Mouse (Mus musculus) intestine, postnatal 0 days (tissue): ENCODE measurements at regions not wholly inside any gene's neighbourhood (a gene's known extent, or its start where the extent isn't known, plus 50 kb on each side); places are given as distances from the start of the nearest gene placed in this dataset.

Source experiments
- ATAC-seq: fragments of 200-750 bp; cut with Nextera tagmentation; 2 replicates; pipeline ENCODE4 v1.8.0; 2017; ENCODE audit warnings: mild to moderate bottlenecking, moderate TSS enrichment, moderate library complexity
- H3K27ac ChIP-seq: fragments of 300-500 bp; sonication (generic); 2 replicates; pipeline ENCODE4 v1.5.1; 2014; ENCODE audit warnings: mild to moderate bottlenecking, low read depth, low read length, moderate library complexity
- H3K27me3 ChIP-seq: fragments of 300-500 bp; sonication (generic); replicated peaks from 2 replicates; pipeline ENCODE4 v1.6.1; 2014; ENCODE audit warnings: low read length, mixed read lengths; ENCODE audit not compliant: control insufficient read depth, insufficient read depth
- H3K36me3 ChIP-seq: fragments of 300-500 bp; sonication (generic); 2 replicates; pipeline ENCODE4 v1.6.1; 2014; ENCODE audit warnings: mild to moderate bottlenecking, moderate library complexity; ENCODE audit not compliant: control insufficient read depth, insufficient read depth
- H3K4me1 ChIP-seq: fragments of 300-500 bp; sonication (generic); replicated peaks from 2 replicates; pipeline ENCODE4 v1.6.1; 2014; ENCODE audit warnings: antibody characterized with exemption, low read length, mixed read lengths; ENCODE audit not compliant: control insufficient read depth, insufficient read depth
- H3K4me2 ChIP-seq: fragments of 300-500 bp; sonication (generic); replicated peaks from 2 replicates; pipeline ENCODE4 v1.6.1; 2014; ENCODE audit warnings: low read depth, mild to moderate bottlenecking, moderate library complexity
- H3K4me3 ChIP-seq: fragments of 300-500 bp; sonication (generic); 2 replicates; pipeline ENCODE4 v1.5.1; 2014; ENCODE audit warnings: low read depth, low read length
- H3K9ac ChIP-seq: fragments of 300-500 bp; sonication (generic); 2 replicates; pipeline ENCODE4 v1.6.1; 2014; ENCODE audit warnings: mild to moderate bottlenecking, low read depth, low read length
- H3K9me3 ChIP-seq: fragments of 300-500 bp; sonication (generic); 2 replicates; pipeline ENCODE4 v1.6.1; 2016; ENCODE audit warnings: mixed run types; ENCODE audit not compliant: control insufficient read depth
- CTCF ChIP-seq: sonication (generic); IDR thresholded peaks from 2 replicates; pipeline ENCODE4 v1.5.1; 2016; ENCODE audit warnings: low read depth, mild to moderate bottlenecking, control low read depth, antibody characterized with exemption, moderate library complexity
- WGBS: fragments of 180-500 bp; shearing (Covaris S2); extraction: QIAGEN DNeasy Blood & Tissue Kit; methylation state at CpG from one replicate; pipeline ENCODE4 v1.1.7; 2014; 5-methylcytosine and 5-hydroxymethylcytosine counted together

DNA sequence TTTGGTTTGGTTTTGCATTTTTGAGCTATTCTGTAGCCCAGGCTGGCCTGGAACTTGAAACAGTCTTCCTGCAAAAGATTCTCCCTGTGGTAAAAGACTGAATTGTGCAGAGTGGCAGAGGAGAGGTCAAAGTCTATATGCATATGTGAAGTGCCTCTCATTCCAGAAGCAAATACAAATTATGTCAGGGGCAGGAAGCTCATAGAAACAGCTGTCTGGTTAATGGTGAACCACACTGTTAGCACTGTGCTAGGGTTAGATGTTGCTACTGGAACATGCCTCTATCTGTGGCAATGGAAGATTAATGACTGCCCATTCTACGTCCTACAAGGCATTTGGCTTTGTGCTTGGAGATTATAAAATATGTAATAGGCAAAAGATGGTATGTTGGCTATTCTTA is 144.4 kb upstream of the Slc35f3 start:
- no peak for TF ChIP-seq CTCF
- Histone ChIP-seq H3K36me3 (no peaks in the 10 kb centered on the region), H3K4me2 (no peak overlapping the region), H3K9me3 (no peaks in the 10 kb centered on the region), H3K4me3 (no peak overlapping the region), H3K27ac (no peak overlapping the region), H3K9ac (no peak overlapping the region), H3K27me3 (no peaks in the 10 kb centered on the region), H3K4me1 (no peaks in the 10 kb centered on the region)
- peak; percentile 84 for ATAC-seq
- 24% methylated on average over 1 of the region's 1 CpGs for WGBS

GRCm38 (mm10) chr8:126157452-126158185 is 140.7 kb upstream of the Slc35f3 start:
- H3K27ac ChIP-seq: no peak overlapping the region
- H3K36me3 ChIP-seq: no peaks in the 10 kb centered on the region
- ATAC-seq: no peak
- 56% methylated on average over 8 of the region's 8 CpGs for WGBS
- peak; percentile 58 for TF ChIP-seq CTCF
- H3K9ac ChIP-seq: no peak overlapping the region
- no peaks in the 10 kb centered on the region for H3K9me3 ChIP-seq
- H3K27me3 ChIP-seq: no peaks in the 10 kb centered on the region
- no peaks in the 10 kb centered on the region for H3K4me1 ChIP-seq
- no peak overlapping the region for H3K4me2 ChIP-seq
- no peak overlapping the region for H3K4me3 ChIP-seq

DNA sequence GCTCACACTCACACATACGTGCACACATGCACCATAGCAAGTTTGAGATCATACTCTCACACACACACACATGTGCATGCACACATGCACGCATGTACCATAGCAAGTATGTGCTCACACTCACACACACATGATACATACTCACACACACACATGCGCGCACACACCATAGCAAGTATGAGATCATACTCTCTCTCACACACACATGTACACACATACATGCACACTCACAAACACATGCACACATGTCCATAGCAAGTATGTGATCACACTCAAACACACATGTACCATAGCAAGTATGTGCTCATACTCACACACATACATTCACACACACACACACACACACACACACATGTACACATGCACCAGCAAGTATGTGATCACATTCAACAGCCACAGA is 138.9 kb upstream of the Slc35f3 start:
- H3K9ac ChIP-seq: no peak overlapping the region
- no peak for ATAC-seq
- no peak overlapping the region for H3K4me2 ChIP-seq
- H3K4me1 ChIP-seq: no peaks in the 10 kb centered on the region
- WGBS: 97% methylated on average over 4 of the region's 4 CpGs
- H3K9me3 ChIP-seq: no peaks in the 10 kb centered on the region
- H3K36me3 ChIP-seq: no peaks in the 10 kb centered on the region
- H3K27ac ChIP-seq: no peak overlapping the region
- no peaks in the 10 kb centered on the region for H3K27me3 ChIP-seq
- no peak for TF ChIP-seq CTCF
- no peak overlapping the region for H3K4me3 ChIP-seq

DNA sequence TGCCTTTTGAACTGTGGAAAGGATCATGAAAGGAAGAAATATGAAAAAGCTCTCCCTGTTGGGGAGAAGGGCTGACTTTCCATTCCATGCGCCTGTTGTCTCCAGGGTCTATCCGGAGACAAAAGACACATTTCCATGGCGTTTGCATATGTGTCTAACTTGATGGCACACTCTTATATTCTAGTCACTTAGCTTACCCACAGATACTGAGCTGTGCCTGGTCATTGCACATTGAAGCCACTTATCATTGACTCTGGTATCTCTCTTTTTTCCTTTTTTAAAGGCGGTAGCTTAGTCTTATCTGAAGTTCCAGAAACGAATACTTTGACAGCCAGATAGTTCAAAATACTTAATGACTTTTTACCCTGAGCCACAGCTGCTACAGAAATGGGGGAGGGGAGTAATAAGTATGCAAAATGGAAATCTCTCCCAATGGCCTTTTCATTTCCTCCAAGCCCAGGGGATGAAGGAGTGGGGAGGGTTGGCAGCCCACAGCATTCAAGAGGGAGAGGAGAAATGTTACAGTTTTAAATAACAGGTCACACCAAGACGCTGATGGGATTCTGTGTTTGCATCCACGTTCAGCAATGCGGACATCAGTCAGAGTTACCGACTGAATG is 137.9 kb upstream of the Slc35f3 start:
- H3K27me3 ChIP-seq: no peaks in the 10 kb centered on the region
- no peak for TF ChIP-seq CTCF
- no peak overlapping the region for H3K4me3 ChIP-seq
- no peaks in the 10 kb centered on the region for H3K36me3 ChIP-seq
- H3K9me3 ChIP-seq: no peaks in the 10 kb centered on the region
- no peak overlapping the region for H3K27ac ChIP-seq
- no peak overlapping the region for H3K4me2 ChIP-seq
- H3K9ac ChIP-seq: no peak overlapping the region
- ATAC-seq: no peak
- H3K4me1 ChIP-seq: no peaks in the 10 kb centered on the region
- WGBS: 60% methylated on average over 9 of the region's 9 CpGs

DNA sequence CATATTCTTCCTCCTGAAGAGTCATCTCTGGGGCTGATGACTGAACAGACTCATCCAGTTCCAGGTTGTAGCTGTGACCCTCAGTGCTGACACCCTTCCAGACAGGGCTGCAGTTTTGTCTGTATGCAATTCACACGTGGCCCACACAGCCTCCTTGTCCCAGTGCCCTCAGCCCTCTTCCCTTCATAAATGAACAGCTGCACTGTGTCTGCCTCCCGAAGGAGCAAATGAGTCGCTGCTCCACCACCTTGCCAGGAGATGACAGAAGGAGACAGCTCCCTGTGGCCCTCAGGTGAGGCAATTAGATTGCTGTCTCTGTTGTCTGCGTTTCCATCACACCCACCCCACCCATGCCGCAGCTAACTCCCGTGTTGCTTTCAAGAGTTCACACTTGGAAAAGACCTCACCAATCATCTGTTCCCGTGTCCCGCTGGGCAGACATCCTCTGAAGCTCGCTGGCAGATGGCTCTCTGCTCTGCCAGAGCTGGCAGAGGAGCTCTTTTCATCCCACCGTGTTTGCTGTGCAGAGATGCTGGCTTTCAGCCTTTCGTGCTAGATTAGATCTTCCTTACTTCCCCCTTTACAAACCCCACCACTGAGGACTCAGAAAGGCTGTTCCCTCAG is 135.5 kb upstream of the Slc35f3 start:
- Histone ChIP-seq H3K36me3 (no peaks in the 10 kb centered on the region), H3K27me3 (no peaks in the 10 kb centered on the region), H3K9me3 (no peaks in the 10 kb centered on the region), H3K4me2 (no peak overlapping the region), H3K4me1 (no peaks in the 10 kb centered on the region), H3K27ac (no peak overlapping the region), H3K4me3 (no peak overlapping the region), H3K9ac (no peak overlapping the region)
- WGBS: 40% methylated on average over 11 of the region's 11 CpGs
- no peak for TF ChIP-seq CTCF
- no peak for ATAC-seq

- Histone ChIP-seq H3K9me3 (no peaks in the 10 kb centered on the region), H3K36me3 (no peaks in the 10 kb centered on the region), H3K27ac (no peak overlapping the region), H3K4me2 (no peak overlapping the region), H3K4me3 (no peak overlapping the region), H3K9ac (no peak overlapping the region), H3K27me3 (no peaks in the 10 kb centered on the region), H3K4me1 (no peaks in the 10 kb centered on the region)
- no peak for TF ChIP-seq CTCF
- WGBS: 75% methylated on average over 5 of the region's 5 CpGs
- no peak for ATAC-seq
Measured at GRCm38 (mm10) chr8:126163954-126164353, 134.4 kb upstream of the Slc35f3 start.
